Mouse (Mus musculus) CH12.LX (cell line): ENCODE results near the gene Snx21.

Experiments used
- CTCF ChIP-seq, 2 experiments: IDR thresholded peaks in 1 of 2; conservative IDR thresholded peaks in 1 of 2; 2 replicates each; pipeline ENCODE4 v1.5.1; 2011 to 2012; ENCODE audit warnings: low read depth in 2 of 2, low read length in 2 of 2, improper control_type of control experiment in 1 of 2, inconsistent platforms in 1 of 2, mild to moderate bottlenecking in 1 of 2, moderate library complexity in 1 of 2
- GABPA ChIP-seq: IDR thresholded peaks from 2 replicates; pipeline ENCODE4 v1.6.1; 2012; ENCODE audit warnings: low read depth, low read length, improper control_type of control experiment, inconsistent platforms; ENCODE audit not compliant: insufficient replicate concordance

DNA sequence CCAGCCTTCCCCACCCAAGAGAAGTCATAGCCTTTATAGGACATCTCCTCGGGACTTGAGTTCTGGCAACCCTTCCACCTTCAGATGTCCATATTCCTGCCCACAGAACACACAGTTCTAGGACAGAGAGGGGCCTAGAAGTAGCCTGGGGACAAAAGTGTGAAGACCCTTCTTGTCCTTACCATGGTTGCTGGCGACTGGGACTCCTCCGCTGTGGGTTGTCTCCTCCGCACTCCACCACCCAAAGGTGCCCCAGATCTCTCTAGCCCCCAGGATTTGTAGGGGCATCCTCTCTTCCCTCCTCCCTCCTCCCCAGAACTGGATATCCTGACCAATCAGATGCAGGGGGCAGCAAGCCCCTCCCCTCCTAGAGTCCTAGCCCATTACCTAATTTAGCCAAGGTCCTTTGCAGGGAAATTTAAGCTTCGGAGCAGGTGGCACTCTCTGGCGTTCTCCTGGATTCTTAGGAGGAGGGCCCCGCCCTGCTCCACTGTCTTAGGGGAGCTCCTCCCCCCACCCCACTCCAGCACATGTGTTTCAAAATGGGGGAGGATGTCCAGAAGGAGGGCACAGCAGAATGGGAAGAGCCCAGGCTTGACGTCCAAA is 6.0 kb upstream of the Snx21 start, which contains the start of gene Tnnc2:
- TF ChIP-seq CTCF (conservative IDR thresholded peaks at IDR 0.05 in 1 of 2, IDR thresholded peaks at IDR 0.05 in 1 of 2; ENCODE audit: low read depth in 2 of 2, low read length in 2 of 2) (no peak), GABPA (no peak)
